Mouse (Mus musculus): ENCODE results near the gene Apobec2. TPM values are rescaled to one million over a fixed set of nuclear protein-coding genes. Genes with fewer than 3 reads are reported as not detected.

Apobec2 gene
- polyA plus RNA-seq, 1 experiment from 2014 or later: 0.85 TPM

DNA sequence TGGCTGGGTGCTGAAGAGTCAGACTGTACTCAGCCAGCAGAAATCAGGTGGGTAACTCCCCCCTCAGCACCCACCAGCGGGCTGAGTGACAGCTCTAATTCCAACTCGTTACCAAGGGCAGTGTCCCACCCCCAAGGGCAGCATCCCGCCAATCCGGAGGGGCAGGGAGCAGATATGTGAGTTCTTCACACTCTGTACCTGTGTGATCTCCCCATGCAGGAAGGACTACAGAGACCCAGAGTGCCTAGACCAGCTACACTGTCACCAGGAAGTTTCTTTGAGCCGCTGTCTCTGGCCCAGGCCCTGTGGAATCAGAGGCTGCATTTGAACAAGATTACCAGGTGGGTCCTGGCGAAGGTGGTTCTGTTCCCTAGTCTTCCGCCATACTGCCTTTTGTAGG lies 21.5 kb upstream of the Apobec2 start:
- WGBS: 58% methylated on average over 7 of the region's 7 CpGs
- Histone ChIP-seq H3K27ac (replicated peaks) (no peak overlapping the region), H3K9ac (replicated peaks) (no peak overlapping the region), H3K36me3 (no peaks in the 10 kb centered on the region), H3K4me3 (no peak overlapping the region), H3K4me2 (replicated peaks) (no peak overlapping the region), H3K4me1 (peaks cover 4% of the 10 kb centered on the region; the same call in 1 of the 2 replicates), H3K9me3 (no peaks in the 10 kb centered on the region), H3K27me3 (no peaks in the 10 kb centered on the region)
- ATAC-seq (ENCODE audit: low FRiP score, low read depth): no peak

DNA sequence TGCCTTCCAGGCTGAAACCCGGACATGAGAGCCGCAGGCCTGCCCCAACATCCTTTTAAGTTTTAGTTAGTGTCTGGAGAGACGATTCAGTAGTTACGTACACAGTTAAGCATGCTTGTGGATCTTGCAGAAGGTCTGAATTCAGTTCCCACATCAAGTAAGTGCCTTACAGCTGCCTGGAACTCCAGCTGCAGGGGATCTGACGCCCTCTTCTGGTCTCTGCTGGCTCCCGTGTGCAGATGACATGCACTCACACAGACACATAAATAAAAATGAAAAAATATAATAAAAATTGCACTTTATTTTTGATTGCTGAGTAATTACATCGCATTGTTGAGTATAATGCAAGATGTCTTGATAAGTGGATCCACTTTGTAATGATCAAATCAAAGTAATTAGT lies 20.8 kb upstream of the Apobec2 start:
- H3K27ac ChIP-seq (replicated peaks): no peak overlapping the region
- no peak overlapping the region for H3K9ac ChIP-seq (replicated peaks)
- peaks cover 4% of the 10 kb centered on the region; the same call in 1 of the 2 replicates for H3K4me1 ChIP-seq
- no peaks in the 10 kb centered on the region for H3K36me3 ChIP-seq
- no peak for ATAC-seq (ENCODE audit: low FRiP score, low read depth)
- H3K4me3 ChIP-seq: no peak overlapping the region
- no peak overlapping the region for H3K4me2 ChIP-seq (replicated peaks)
- no peaks in the 10 kb centered on the region for H3K9me3 ChIP-seq
- WGBS: 77% methylated on average over 7 of the region's 7 CpGs
- no peaks in the 10 kb centered on the region for H3K27me3 ChIP-seq

DNA sequence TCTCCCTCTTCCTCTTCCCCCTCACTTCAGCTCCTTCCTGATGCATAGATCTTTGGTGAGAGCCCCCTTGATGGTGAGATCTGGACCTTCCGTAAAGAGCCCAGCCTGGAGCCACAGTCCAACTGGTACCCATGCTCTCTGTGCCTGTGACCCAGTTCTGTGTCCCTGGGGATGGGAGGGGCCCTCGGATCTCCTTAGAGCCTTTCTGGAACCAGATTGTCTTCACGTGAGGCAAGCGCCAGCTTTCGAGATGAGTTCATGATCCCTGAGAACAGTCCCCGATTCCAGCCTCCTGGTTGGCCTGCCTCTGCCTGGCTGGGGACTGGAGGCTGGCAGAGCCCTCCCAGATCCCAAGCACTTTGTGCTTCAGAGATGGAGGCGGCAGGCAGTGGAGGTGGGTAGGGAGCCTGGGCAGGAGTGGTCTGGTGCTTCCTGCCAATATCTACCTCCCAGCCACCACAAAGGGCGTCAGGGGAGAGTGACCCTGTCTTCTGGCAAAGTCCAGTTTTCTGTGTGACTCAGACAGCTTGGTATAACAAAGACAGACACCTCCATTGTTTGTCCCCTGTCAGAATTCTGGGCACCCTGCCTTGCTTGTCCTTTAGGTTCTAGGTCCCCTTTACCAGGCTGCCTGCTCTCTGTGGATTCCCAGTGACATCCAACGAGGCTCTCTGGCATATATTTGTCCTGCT lies 19.2 kb upstream of the Apobec2 start:
- no peaks in the 10 kb centered on the region for H3K9me3 ChIP-seq
- H3K4me2 ChIP-seq (replicated peaks): no peak overlapping the region
- no peak overlapping the region for H3K27ac ChIP-seq (replicated peaks)
- 74% methylated on average over 9 of the region's 9 CpGs for whole genome bisulfite sequencing
- H3K4me1 ChIP-seq: peaks cover 4% of the 10 kb centered on the region; the same call in 1 of the 2 replicates
- H3K36me3 ChIP-seq: no peaks in the 10 kb centered on the region
- no peak overlapping the region for H3K9ac ChIP-seq (replicated peaks)
- no peak overlapping the region for H3K4me3 ChIP-seq
- no peaks in the 10 kb centered on the region; the same call in 1 of the 2 replicates for H3K27me3 ChIP-seq
- no peak for ATAC-seq (ENCODE audit: low FRiP score, low read depth)

DNA sequence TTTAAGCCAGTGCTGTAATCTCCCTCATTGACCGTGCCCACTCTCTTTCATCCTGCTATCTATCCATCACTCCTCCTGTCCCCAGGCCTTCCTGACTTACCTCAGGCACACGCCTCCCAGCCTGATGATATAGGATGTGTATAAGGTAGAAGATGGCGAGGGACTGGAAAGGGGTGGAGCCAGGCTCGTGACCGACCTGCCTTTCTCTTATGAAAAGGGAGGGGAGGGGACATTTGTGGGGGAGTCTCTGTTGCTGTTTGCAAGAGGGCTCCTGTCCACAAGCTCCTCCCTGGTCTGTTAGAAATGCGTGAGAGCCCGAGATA lies 18.6 kb upstream of the Apobec2 start, which contains the start of gene Tspo2:
TSS of gene Tspo2 (minus strand) at position 170 of the 323 bp plus-strand sequence.
- no peak within 1 kb of the TSS for H3K27ac ChIP-seq (replicated peaks)
- ATAC-seq (ENCODE audit: low FRiP score, low read depth): no peak
- 82% methylated on average over 7 of the region's 7 CpGs for WGBS

DNA sequence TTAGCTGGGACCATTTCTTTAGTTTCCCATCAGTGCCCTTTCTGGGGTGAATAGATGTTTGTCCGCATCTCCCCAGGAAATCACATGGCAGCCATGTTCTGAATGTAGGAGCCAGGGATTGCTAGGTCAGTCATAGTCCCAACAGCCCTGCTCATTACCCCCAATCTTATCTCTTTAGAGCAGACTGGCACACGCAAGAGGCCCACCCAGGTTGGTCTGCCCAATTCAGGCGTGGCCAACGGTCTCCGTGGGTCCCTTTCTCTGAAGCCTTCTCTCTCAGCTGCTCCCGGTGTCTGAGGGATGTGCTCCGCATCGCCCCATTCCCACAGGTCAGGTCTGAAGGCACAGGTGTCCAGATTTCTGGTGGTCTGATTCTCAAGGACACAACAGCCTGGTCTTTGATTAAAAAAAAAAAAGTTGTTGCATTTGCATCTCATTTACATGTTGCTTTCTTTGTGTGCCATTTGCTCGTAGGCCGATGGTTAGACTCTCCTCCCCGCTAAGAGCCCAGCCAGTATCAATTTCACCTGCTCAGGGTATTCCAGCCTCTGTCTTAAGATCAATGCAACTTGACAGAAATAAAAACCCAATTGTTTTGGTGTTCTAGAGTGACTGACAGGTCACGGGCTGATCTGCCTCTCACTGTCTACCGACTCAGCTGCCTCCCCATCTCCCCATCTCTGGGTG lies 18.1 kb upstream of the Apobec2 start:
- H3K4me2 ChIP-seq (replicated peaks): no peak overlapping the region
- no peak overlapping the region for H3K4me3 ChIP-seq
- H3K27me3 ChIP-seq: no peaks in the 10 kb centered on the region; the same call in 1 of the 2 replicates
- H3K36me3 ChIP-seq: no peaks in the 10 kb centered on the region
- WGBS: 86% methylated on average over 13 of the region's 13 CpGs
- peaks cover 4% of the 10 kb centered on the region; the same call in 1 of the 2 replicates for H3K4me1 ChIP-seq
- no peak overlapping the region for H3K9ac ChIP-seq (replicated peaks)
- ATAC-seq (ENCODE audit: low FRiP score, low read depth): no peak
- no peak overlapping the region for H3K27ac ChIP-seq (replicated peaks)
- no peaks in the 10 kb centered on the region for H3K9me3 ChIP-seq

More for the DNA sequence above, 18.6 kb upstream of the Apobec2 start, which contains the start of gene Tspo2:
- Histone ChIP-seq H3K36me3 (no peaks in the 10 kb centered on the region), H3K27me3 (no peaks in the 10 kb centered on the region; the same call in 1 of the 2 replicates), H3K4me1 (peaks cover 4% of the 10 kb centered on the region; the same call in 1 of the 2 replicates), H3K9ac (replicated peaks) (no peak within 1 kb of the TSS), H3K4me3 (no peak within 1 kb of the TSS), H3K4me2 (replicated peaks) (no peak within 1 kb of the TSS), H3K9me3 (no peaks in the 10 kb centered on the region)

DNA sequence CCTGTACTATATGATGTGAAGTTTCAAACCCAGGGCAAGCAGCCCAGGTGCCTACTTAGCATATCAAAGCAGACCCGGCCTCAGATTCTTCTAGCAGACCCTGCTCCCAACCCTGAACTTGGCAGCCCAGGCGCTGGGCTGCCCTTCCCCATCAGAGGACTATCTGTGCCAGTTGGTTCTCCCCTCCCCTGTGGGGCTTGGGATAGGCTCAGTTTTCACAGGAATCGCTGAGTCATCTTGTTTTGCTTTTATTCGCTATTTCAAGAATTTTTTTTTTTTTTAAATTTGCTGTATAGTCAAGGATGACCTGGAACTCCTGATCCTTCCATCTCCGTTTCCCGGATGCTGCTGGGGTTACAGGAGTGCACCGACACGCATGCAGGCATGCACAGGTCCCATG lies 14.9 kb upstream of the Apobec2 start:
- H3K36me3 ChIP-seq: no peaks in the 10 kb centered on the region
- no peak for ATAC-seq (ENCODE audit: low FRiP score, low read depth)
- no peaks in the 10 kb centered on the region; the same call in 1 of the 2 replicates for H3K27me3 ChIP-seq
- no peaks in the 10 kb centered on the region for H3K9me3 ChIP-seq
- 72% methylated on average over 8 of the region's 8 CpGs for WGBS
- no peak overlapping the region for H3K4me2 ChIP-seq (replicated peaks)
- no peak overlapping the region for H3K27ac ChIP-seq (replicated peaks)
- no peak overlapping the region for H3K9ac ChIP-seq (replicated peaks)
- H3K4me1 ChIP-seq: peaks cover 4% of the 10 kb centered on the region; the same call in 1 of the 2 replicates
- no peak overlapping the region for H3K4me3 ChIP-seq

DNA sequence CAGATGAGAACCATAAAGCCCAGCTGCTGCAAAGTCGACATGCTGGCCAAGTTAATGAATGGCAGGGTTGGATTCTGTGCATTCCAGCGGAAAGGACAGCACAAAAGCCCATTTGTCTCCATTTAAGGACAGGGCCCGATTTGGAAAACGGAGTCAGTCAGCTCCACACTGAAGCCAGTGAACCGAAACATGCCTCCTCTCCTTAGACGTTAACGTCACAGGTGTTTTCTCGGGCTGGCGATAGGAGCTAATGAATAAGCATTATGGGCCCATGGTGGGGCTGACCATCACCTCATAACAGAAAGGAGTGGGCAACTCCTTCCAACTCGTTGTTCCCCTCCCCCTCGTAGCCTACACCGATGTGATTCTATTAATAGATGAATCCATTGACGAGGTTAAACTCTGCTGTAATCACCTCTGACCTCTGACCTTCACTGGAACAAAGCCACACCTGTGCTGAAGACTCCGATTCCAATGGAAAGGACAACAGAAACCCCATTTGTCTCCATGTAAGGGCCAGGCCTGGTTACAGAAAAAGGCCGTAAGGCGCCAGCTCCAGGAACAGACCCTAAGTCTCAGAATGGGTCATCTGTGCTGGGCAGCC lies 10.9 kb upstream of the Apobec2 start:
- no peak overlapping the region for H3K4me2 ChIP-seq (replicated peaks)
- WGBS: 67% methylated on average over 16 of the region's 16 CpGs
- no peaks in the 10 kb centered on the region for H3K9me3 ChIP-seq
- no peak overlapping the region for H3K9ac ChIP-seq (replicated peaks)
- no peak overlapping the region for H3K4me3 ChIP-seq
- H3K27me3 ChIP-seq: no peaks in the 10 kb centered on the region; the same call in 1 of the 2 replicates
- no peaks in the 10 kb centered on the region for H3K4me1 ChIP-seq
- no peak for ATAC-seq (ENCODE audit: low FRiP score, low read depth)
- no peaks in the 10 kb centered on the region for H3K36me3 ChIP-seq
- no peak overlapping the region for H3K27ac ChIP-seq (replicated peaks)

DNA sequence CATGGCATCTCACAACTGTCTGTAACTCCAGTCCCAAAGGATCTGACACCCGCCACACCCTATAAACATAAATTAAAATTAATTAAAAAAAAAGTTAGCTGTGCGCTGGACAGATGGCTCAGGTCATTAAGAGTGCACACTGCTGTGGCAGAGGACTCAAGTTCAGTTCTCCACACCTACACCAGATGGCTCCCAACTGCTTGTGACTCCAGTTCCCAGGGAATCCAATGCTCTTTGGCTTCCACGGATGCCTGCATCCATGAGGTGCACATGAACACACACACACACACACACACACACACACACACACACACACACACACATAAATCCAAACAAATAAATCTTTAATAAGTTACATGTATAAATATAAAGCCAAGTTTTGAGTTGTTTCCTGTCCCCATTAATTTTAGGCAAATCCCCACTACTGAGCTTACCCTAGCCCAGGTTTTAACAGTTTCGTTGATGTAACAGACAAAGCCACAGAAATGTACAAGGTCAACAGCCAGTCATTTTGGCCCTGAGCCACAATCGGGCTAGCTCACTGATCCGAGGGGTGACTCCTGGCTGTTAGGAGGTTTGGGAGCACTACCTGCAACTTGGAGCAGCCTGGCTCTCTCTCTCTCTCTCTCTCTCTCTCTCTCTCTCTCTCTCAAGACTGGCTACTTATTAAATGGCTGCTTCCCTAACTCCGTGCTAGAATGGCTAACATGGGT lies 10.2 kb upstream of the Apobec2 start:
- no peaks in the 10 kb centered on the region for H3K9me3 ChIP-seq
- peaks cover 1% of the 10 kb centered on the region; the same call in 1 of the 2 replicates for H3K4me1 ChIP-seq
- H3K27me3 ChIP-seq: no peaks in the 10 kb centered on the region; the same call in 1 of the 2 replicates
- no peak overlapping the region for H3K9ac ChIP-seq (replicated peaks)
- H3K4me3 ChIP-seq: no peak overlapping the region
- H3K4me2 ChIP-seq (replicated peaks): no peak overlapping the region
- no peaks in the 10 kb centered on the region for H3K36me3 ChIP-seq
- no peak overlapping the region for H3K27ac ChIP-seq (replicated peaks)
- 84% methylated on average over 7 of the region's 7 CpGs for WGBS
- no peak for ATAC-seq (ENCODE audit: low FRiP score, low read depth)

DNA sequence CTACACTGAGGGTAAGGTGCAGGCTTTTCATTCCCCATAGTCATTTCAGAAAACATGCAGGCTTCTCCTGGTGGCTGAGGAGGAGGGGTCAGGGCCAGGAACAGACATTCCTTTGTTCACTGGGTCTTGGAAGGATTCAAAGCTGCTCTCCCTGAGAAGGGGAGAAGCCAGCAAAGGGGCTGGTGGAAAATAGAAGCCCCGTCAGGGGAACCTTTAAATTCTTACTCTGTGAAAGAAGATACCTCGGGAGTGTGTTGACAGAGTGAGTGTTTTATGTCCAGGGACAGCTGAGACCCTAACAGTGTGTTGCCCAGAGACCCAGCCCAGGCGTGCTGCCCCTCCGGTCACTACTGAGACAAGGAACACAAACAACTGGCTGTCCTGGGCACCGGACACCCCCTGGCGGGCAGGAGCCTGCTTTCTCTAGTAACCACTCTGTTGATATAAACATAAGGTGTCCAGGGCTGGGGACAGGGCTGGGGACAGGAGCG lies 4.7 kb upstream of the Apobec2 start:
- Histone ChIP-seq H3K9ac (replicated peaks) (no peak overlapping the region), H3K4me3 (no peak overlapping the region), H3K27me3 (no peaks in the 10 kb centered on the region), H3K4me1 (peaks cover 11% of the 10 kb centered on the region), H3K4me2 (replicated peaks) (no peak overlapping the region), H3K9me3 (no peaks in the 10 kb centered on the region), H3K27ac (replicated peaks) (peak overlapping the region; percentile 42), H3K36me3 (no peaks in the 10 kb centered on the region)
- ATAC-seq (ENCODE audit: low FRiP score, low read depth): peak; percentile 34; the same call in 1 of the 2 replicates
- 43% methylated on average over 7 of the region's 7 CpGs for WGBS

DNA sequence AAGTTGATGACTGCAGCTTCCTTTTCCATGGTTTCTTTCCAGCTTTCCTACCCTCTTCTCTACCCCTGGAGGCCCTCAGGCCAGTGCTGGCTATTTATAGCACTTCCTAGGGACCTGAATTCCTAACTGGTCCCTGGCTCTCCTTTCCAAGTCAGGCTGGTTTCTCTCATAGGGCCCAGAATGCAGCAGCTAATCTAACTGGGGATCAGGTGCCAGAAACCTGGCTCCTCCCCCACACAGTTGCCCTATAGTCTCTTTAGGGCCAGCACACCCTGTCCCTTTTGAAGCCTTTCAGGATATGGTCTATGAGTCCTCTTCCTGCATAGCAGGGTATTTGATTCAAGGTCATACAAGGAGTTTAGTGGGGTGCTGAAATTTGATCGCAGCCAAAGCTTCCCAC lies 3.8 kb upstream of the Apobec2 start:
- Histone ChIP-seq H3K4me1 (peaks cover 11% of the 10 kb centered on the region), H3K4me3 (no peak overlapping the region), H3K4me2 (replicated peaks) (no peak overlapping the region), H3K9me3 (no peaks in the 10 kb centered on the region), H3K27me3 (no peaks in the 10 kb centered on the region), H3K9ac (replicated peaks) (no peak overlapping the region), H3K36me3 (no peaks in the 10 kb centered on the region), H3K27ac (replicated peaks) (no peak overlapping the region)
- 90% methylated on average over 1 of the region's 1 CpGs for WGBS
- ATAC-seq (ENCODE audit: low FRiP score, low read depth): no peak

DNA sequence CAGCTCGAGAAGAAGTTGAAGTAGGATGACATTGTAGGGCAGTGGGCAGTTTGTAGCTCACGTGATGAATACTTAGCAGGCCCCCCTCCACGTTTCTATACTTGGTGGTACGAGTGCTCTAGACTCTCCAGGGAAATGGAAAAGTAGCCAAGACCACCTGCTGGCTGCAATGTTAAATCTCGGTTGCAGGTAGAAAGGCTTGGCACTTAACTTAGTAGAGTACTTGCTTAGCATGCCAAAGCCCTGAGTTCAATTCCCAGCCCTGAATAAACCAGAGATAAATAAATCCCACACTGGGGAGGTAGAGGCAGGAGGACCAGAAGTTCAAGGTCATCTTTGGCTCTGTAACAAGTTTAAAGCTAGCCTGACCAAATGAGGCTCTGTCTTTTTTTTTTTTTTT lies 1.7 kb upstream of the Apobec2 start:
- no peak overlapping the region for H3K27ac ChIP-seq (replicated peaks)
- H3K4me2 ChIP-seq (replicated peaks): no peak overlapping the region
- H3K4me1 ChIP-seq: peaks cover 11% of the 10 kb centered on the region
- no peaks in the 10 kb centered on the region for H3K9me3 ChIP-seq
- H3K9ac ChIP-seq (replicated peaks): no peak overlapping the region
- no peak for ATAC-seq (ENCODE audit: low FRiP score, low read depth)
- H3K4me3 ChIP-seq: no peak overlapping the region
- WGBS: 83% methylated on average over 5 of the region's 5 CpGs
- no peaks in the 10 kb centered on the region for H3K27me3 ChIP-seq
- H3K36me3 ChIP-seq: no peaks in the 10 kb centered on the region

Measured in midbrain, embryonic 12.5 days (tissue).